Mouse (Mus musculus) liver, embryonic 14.5 days (tissue): ENCODE measurements around the gene Nrxn2.

Experiments used
- CTCF ChIP-seq: IDR thresholded peaks from 2 replicates; pipeline ENCODE4 v1.5.1; 2016; ENCODE audit warnings: antibody characterized with exemption, low read depth, control low read depth
- EP300 ChIP-seq: IDR thresholded peaks from 2 replicates; pipeline ENCODE4 v1.6.1; 2016; ENCODE audit warnings: antibody characterized with exemption, low read depth

DNA sequence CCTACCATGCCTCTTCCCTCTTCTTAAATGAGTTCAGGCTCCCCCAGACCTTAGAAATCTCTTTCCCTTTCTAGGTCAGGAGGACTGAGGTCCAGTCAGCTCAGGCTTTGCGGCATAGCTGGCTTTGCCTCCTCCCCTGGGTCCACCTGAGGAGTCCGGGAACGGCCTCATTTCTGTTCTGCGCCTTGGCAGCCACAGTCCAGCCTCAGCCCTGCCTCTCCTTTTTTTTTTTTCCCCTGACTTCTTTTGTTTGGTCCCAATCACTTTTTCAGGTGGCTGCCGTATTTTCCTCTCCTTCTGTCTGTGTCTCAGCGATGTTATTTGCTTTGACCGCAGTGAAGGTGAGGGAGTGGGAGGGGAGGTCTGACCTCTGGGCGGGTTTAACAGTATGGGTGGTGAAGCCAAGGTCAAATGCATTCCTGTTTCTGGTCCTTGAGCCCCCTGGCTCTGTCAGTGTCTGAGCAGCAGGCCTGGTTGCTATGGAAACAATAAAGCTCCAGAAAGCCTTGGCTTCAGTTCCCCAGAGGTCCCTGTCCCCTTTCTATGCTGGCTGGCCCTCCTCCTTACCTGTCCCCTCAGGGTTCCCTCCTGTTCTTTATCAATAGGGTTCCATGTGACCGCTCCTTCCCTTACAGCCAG is 34.3 kb downstream of the Nrxn2 start:
- TF ChIP-seq CTCF (no peak), EP300 (no peak)
